Mouse (Mus musculus) CH12.LX (cell line): Measurements from ENCODE around the gene Arpp21.

Experiments used
- CTCF ChIP-seq, 2 experiments: IDR thresholded peaks in 1 of 2; conservative IDR thresholded peaks in 1 of 2; 2 replicates each; pipeline ENCODE4 v1.5.1; 2011 to 2012; ENCODE audit warnings: low read depth in 2 of 2, low read length in 2 of 2, improper control_type of control experiment in 1 of 2, inconsistent platforms in 1 of 2, mild to moderate bottlenecking in 1 of 2, moderate library complexity in 1 of 2
- E2F4 ChIP-seq: IDR thresholded peaks from 2 replicates; pipeline ENCODE4 v1.6.1; 2011; ENCODE audit warnings: low read depth, low read length, improper control_type of control experiment; ENCODE audit not compliant: insufficient replicate concordance
- MAFK ChIP-seq: IDR thresholded peaks from 2 replicates; pipeline ENCODE4 v1.6.1; 2011; ENCODE audit warnings: low read length, improper control_type of control experiment; ENCODE audit not compliant: insufficient replicate concordance
- USF1 ChIP-seq: IDR thresholded peaks from 2 replicates; pipeline ENCODE4 v1.6.1; 2014; ENCODE audit warnings: low read depth, mild to moderate bottlenecking, inconsistent platforms, low read length, improper control_type of control experiment

DNA sequence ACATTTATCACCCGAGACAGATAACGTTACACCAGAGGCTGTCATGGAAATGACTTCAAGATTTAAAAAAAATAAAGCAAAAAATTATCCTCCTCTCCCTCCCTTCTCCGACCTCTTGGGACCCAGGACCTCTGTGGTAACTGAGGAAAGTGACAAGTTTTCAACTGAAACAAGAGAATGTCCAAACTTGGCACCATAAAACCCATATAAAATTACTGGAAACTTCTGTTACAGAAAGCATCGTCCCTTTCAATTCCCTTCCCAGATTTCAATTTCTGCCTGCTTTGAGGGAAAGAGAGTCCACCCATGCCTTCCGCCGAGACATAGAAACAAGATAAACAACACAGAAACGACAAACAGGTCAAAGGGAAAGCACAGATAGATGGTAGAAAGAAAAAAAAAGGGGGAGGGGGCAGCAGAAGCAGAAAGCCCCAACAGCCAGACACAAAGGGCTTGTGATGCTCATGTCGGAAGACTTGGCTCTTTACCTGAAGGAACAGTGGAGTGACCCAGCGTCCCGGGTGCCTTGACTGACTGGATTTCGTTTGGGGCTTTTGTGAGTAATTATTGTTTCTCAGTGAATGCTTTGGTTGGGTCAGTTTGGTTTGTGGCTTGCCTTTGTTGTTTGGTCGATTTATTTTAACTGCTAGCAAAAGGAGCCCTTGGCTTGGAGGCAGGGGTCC lies 1.8 kb downstream of the Arpp21 start:
- TF ChIP-seq E2F4 (no peak), USF1 (no peak), CTCF (conservative IDR thresholded peaks at IDR 0.05 in 1 of 2, IDR thresholded peaks at IDR 0.05 in 1 of 2; ENCODE audit: low read depth in 2 of 2, low read length in 2 of 2) (no peak), MAFK (no peak)
